Mouse (Mus musculus) left cerebral cortex, adult 9 months (tissue): ENCODE results near the gene Phrf1.
"Not testable (repeated sequence)": the region's sequence is repeated elsewhere in the genome, so short reads cannot be mapped to it uniquely, and the experiment has no call there.

Experiments
- DNase-seq, 2 experiments: peaks; one replicate each; pipeline ENCODE4 v3.0.0; 2022; ENCODE audit warnings: low spot score in 2 of 2

Gene Phrf1

DNA sequence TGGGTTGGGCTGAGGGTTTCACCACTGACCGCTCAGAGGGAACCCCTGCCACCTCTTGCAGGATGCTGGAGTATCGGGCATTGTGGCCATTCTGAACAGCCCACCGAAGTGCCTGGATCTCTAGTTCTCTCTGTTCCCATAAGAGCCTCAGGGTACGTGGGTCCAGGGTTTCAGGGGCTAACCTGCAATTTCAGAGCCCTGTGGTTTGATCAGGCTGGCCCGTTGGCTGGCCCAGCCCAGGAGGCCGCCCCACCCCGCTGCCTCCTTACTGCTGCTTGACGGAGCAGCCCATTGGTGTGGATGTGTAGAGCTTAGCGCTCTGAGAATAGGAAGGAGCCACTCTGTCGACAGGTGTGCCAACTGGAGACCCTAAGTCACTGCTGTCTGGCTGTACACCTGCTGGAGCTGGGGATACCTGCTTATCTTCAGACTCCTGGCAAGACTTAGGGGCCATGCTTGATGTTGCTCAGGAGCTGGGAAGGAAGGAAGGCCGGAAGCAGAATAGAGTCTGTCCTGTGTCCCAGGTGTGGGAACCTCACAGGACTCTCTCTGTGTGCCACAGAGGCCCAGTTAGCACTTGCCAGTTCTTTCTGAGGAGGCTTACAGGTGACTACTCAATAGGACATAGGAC is 14.9 kb upstream of the Phrf1 start, which contains the start of gene Lmntd2:
Lmntd2 (minus strand) TSS at position 476 of the 631 bp plus-strand sequence.
- no peak for DNase-seq

DNA sequence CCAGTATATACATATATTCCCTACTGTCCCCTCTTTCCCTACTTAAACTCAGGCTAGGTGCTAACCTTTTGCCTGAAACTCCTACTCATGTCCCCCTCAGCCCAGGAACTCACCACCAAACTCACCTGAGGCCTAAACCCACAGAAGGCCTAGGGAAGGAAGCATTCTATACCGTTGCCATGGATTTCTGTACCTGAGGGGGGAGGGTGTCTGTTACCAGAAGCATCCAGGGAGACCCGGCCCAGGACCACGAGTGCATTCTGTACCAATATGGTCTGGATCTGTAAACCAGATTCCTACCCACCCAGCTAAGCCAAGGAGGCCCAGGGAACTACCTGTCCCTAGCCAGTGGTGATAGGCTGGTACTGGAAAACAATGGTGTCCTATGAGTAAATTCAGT is 14.3 kb upstream of the Phrf1 start:
- no peak for DNase-seq

- peak in 1 of 2 experiments; percentile 77 for DNase-seq
These were observed 13.3 kb upstream of the Phrf1 start, which contains the start of gene Rassf7 for GRCm38 (mm10) chr7:141215101-141215879. Gene Rassf7 (plus strand): TSS chr7:141215860.

GRCm38 (mm10) chr7:141215880-141216733 is 12.5 kb upstream of the Phrf1 start:
- DNase-seq = no peak

DNA sequence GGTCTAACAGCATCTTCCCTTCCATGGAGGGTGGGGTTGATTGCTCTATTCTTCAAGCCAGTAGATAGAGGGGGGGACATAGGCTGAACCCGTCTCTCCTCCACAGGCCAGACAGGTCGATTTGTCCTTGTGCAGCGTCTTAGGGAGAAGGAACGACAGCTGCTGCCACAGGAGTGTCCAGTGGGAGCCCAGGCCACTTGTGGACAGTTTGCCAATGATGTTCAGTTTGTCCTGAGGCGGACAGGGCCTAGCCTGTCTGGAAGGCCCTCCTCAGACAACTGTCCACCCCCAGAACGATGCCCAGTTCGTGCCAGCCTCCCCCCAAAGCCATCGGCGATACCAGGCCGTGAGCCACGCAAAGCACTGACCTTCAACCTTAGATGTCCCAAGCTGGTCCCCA is 11.7 kb upstream of the Phrf1 start:
- DNase-seq = no peak

GRCm38 (mm10) chr7:141217343-141218013 is 11.1 kb upstream of the Phrf1 start:
- DNase-seq = no peak

DNA sequence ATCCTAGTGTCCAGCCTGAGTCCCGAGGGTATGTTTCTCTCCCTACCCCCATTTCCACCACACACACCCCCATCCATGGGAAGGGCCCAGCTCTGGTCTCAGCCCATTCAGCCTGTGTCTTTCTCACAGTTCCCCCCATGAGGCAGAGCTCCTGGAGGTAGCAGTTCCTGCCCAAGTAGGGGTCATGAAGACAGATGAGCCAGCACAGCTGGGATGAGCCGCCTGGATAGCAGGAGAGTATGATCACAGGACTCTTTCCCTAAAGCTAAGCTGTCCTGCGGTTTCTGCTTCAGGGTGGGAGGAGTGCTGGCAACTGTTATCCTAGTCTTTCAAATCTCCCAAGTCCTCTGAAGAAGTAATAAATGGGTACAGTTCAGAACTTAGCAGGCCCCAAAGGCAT is 10.4 kb upstream of the Phrf1 start:
- DNase-seq = no peak

GRCm38 (mm10) chr7:141218557-141219133 is 9.9 kb upstream of the Phrf1 start:
- DNase-seq = no peak

- no peak for DNase-seq
These were observed 9.0 kb upstream of the Phrf1 start for GRCm38 (mm10) chr7:141219558-141220099.

GRCm38 (mm10) chr7:141220377-141220776 is 8.2 kb upstream of the Phrf1 start:
- no peak for DNase-seq

DNA sequence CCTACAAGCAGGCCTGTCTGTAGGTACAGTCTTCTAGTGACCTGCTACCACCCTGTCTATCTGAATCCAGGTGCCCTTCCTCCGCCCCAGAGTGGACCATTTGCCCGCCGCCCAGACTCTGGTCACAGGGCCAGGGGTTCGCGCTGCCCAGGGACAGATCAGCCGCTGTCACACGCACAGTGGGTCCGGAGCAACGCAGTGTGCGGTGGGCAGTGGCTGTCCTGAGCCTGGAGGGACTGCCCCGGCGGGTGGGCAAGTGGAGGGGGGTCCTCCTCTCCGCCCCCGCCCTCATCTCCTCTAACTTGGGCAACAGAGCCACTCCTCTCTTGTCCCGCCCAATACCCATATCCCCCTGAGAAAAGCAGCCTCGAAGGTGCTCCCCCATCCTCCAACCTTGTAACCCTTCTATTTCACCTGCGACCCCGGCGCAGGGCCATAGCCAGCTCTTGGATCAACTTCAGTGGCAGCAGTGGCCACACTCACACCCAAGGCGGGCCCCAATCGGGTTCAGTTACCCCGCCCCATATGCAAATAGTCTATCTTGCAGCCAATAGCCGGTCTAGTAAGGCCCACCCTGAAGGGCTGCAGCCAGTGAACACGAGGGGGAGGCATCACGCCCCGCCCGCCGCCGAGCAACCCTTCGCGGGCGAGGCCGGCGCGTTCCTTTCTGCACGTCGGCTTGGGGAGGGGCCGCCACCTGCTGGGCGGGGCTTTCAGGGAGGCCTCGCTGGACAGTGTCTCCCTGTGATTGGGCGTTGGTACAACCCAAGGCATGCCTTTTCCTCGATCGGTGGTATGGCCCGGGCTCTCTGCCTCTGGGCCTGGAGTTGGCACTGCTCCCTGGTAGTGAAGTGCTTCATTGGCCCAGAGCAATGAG is 7.1 kb upstream of the Phrf1 start:
- peak; percentile 90 to 96 for DNase-seq

DNA sequence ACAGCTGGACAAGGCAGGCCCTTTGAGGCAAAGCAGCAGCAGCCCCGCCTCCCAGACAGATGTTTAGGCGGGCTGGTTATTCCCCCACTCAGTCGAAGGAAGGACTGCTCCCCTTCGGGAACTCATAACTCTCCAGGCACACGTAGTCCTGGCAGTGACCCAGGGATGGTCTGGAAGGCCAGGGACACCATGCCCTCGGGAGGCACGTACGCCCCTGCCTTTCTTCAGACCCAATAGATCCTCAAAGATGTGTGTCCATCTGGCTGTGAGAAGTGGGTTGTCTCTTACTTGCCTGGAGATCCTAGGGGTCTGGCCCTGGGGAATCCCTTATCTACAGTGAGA is 6.5 kb upstream of the Phrf1 start:
- no peak for DNase-seq

DNA sequence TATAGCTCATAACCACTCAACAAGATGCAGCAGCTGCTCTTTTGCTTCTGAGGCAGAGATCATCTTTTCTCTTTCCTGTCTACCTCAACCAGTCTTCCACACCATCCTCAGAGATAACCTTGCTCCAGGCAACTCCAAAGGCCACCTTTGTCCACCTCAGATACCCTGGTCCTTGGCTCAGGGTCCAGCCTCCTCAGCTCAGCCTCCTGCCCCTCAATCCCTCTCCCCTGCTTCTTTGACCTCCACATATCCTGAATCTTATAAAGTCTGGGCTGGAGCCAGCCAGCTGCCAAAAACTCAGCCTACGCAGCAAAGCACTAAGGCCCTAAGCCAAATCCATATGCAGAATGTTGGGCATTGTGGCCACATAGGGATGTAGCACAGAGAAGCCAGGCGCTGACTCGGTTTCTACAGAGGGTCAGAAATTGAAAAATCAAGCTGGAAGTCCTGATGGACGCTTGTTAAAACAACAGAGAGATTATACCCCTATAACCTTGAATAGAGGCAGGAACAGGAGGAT is 5.8 kb upstream of the Phrf1 start:
- no peak for DNase-seq

DNA sequence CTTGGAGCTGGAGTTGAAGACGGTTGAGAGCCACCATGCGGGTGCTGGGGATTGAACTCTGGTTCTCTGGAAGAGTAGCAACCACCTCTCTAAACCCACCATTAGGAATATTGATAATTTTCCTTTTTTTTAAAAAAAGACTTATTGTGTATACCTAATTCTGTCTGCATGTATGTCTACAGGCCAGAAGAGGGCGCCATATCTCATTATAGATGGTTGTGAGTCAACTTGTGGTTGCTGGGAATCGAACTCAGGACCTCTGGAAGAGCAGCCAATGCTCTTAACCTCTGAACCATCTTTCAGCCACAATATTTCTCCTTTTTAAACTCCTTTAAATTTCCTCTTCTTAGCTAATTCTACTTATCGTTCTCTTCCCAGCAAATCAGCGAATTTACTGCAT is 2.0 kb upstream of the Phrf1 start:
- DNase-seq = no peak

DNA sequence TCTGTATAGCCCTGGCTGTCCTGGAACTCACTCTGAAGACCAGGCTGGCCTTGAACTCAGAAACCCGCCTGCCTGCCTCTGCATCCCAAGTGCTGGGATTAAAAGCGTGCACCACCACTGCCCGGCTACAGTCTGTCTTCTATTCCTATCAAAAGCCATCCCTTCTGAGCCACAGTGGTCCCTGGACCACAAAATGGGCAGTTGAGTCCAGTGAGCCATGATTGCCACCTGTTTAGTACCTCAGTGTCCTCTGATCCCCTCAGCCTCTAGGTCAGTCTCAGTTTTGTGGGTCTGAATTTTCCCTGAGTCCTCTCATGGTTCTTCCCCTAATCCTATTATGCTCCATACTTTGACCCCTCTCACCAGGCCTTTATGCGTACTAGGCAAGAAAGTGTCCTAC is 788 bp upstream of the Phrf1 start:
- no peak for DNase-seq

DNA sequence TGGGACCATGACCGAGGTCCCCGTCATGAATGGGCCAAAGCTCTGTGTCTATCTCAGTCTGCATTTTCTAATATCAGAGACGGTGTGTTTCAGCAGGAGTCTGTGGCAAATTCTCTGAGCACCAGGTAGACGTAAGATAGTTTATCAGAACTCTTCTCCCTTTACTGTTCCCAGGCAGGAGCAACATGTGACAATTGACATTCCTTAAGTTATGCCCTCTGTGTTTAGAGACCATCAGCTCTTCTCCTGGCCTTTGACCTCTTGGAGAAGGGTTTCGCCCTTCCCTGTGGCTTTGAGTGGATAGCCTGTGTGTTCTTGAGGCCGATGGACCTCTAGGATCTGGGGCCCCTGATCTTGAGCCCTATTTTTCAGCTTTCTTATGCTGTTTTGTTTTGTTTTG is 1.1 kb downstream of the Phrf1 start:
- no peak for DNase-seq

GRCm38 (mm10) chr7:141230570-141230969 is 2.0 kb downstream of the Phrf1 start:
- DNase-seq = no peak

GRCm38 (mm10) chr7:141231111-141231510 is 2.5 kb downstream of the Phrf1 start:
- DNase-seq = no peak

DNA sequence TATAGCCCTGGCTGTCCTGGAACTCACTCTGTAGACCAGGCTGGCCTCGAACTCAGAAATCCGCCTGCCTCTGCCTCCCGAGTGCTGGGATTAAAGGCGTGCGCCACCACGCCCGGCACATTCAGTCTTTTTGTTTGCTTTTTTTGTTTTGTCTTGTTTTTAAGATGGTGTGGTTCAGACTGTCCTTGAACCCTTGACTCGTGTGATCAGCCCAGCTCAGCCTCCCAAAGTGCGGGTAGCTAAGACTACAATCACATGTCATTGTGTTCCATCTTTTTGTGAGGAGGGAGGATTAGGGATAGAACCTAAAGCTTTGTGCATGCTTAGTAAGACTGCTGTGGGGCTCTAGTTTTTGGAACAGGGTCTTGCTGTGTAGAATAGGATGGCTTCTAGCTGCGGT is 3.0 kb downstream of the Phrf1 start:
- DNase-seq = no peak

DNA sequence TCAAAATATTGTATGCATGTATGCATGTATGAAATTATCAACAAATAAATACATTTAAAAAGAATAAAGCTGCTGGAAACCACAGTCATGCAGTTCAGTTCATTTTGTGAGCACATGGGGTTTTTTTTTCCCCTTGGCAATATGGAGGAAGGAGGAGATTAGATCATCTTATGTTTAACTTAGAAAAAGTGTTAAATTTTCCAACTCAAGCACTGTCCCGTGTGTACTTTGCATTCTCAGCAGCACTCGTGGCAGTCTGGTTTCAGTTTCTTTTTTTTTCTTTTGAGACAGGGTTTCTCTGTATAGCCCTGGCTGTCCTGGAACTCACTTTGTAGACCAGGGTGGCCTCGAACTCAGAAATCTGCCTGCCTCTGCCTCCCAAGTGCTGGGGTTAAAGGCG is 21.9 kb downstream of the Phrf1 start:
- not testable (repeated sequence) for DNase-seq
